ENCODE assay signal across 8 mouse cellular contexts in genomic region chr2:91264711-91265681, GRCm38 (mm10). TPM values are rescaled to one million over a fixed set of nuclear protein-coding genes. Genes with fewer than 3 reads are reported as not detected.
DNase-seq lines count a peak whose midpoint lies in the region; ATAC-seq lines count a peak whose summit lies in the region.

Gene Arfgap2, plus strand, starts transcription at chr2:91264974.

- peak within 1 kb of the TSS; percentile 83 for H3K9ac ChIP-seq in lung, embryonic 16.5 days (ENCODE audit: low read length)

- WGBS in lung, embryonic 16.5 days: under 1% methylated on average over 72 of the region's 72 CpGs

- H3K27ac ChIP-seq in lung, embryonic 16.5 days (ENCODE audit: low read length): peak within 1 kb of the TSS; percentile 85

- H3K36me3 ChIP-seq in lung, embryonic 16.5 days (ENCODE audit: control insufficient read depth, insufficient read depth, low read length): peaks cover 40% of the 10 kb centered on the region

- no peaks in the 10 kb centered on the region for H3K27me3 ChIP-seq in lung, embryonic 16.5 days (ENCODE audit: control insufficient read depth, insufficient read depth, low read depth, low read length)

- H3K4me1 ChIP-seq in lung, embryonic 16.5 days (replicated peaks; ENCODE audit: control insufficient read depth, insufficient read depth, low read length): peaks cover 12% of the 10 kb centered on the region

- DNase-seq in MEL-GATA-1-ER (ENCODE audit: extremely low read depth, low read depth): peak; percentile 87
- DNase-seq in cerebellum, adult 8-10 months: peak; percentile 98
- DNase-seq in forelimb bud, embryonic 11.5 days (ENCODE audit: low read depth, low spot score): peak; percentile 97
- peak; percentile 97 for DNase-seq in layer of hippocampus, adult 9-10 months (ENCODE audit: low spot score)
- peak; percentile 88 for DNase-seq in ovary, postnatal 10 days (ENCODE audit: low spot score)
- DNase-seq in thymus, postnatal 10 days (ENCODE audit: low spot score in 2 of 2): peak; percentile 90 to 91

- peak within 1 kb of the TSS; percentile 79 for H3K4me2 ChIP-seq in lung, embryonic 16.5 days (ENCODE audit: low read depth, low read length)

- ATAC-seq in hematopoietic stem cell, adult 5-6 weeks (replicated peaks in 1 of 2; ENCODE audit: insufficient read depth in 1 of 2, low FRiP score in 2 of 2, low TSS enrichment in 1 of 2, low read depth in 1 of 2, poor library complexity in 2 of 2, severe bottlenecking in 2 of 2): peak; percentile 99
- peak; percentile 99 for ATAC-seq in lung, embryonic 16.5 days (ENCODE audit: low read depth)

- H3K9me3 ChIP-seq in lung, embryonic 16.5 days (ENCODE audit: control insufficient read depth, low read length): no peaks in the 10 kb centered on the region

- peak within 1 kb of the TSS; percentile 66 for H3K4me3 ChIP-seq in lung, embryonic 16.5 days (ENCODE audit: low read length)

RNA-seq across cellular contexts. Expression of gene Arfgap2, which starts in this region (rescaled TPM):
- total RNA-seq in hematopoietic stem cell, adult 5-6 weeks (2017): 32.4 and 47.7 TPM in 2 replicates
- 86.0 and 89.8 TPM in 2 replicates for polyA plus RNA-seq in lung, embryonic 16.5 days (2015; fragmentation: Nextera tagmentation; extraction: Ambion mirVana)

Comparison
In these comparisons a context has a peak if more than half of its experiments do, and no peak if none do; other contexts are left out.
1. Peak in every context shown above with its lines: DNase-seq, ATAC-seq, H3K4me3 ChIP-seq and H3K27ac ChIP-seq.